Mouse (Mus musculus) right cerebral cortex, postnatal 10 days (tissue): ENCODE measurements at regions not wholly inside any gene's neighbourhood (a gene's known extent, or its start where the extent isn't known, plus 50 kb on each side); places are given as distances from the start of the nearest gene placed in this dataset.

Experiments
- DNase-seq, 2 experiments: peaks; one replicate each; pipeline ENCODE4 v3.0.0; 2021; ENCODE audit warnings: low spot score in 2 of 2

GRCm38 (mm10) chr14:103937700-103938099 lies 93.5 kb upstream of the Ednrb start:
- DNase-seq, result no peak

- DNase-seq, result no peak
Observed at GRCm38 (mm10) chr14:103933813-103934212, 89.6 kb upstream of the Ednrb start.

GRCm38 (mm10) chr14:103932170-103932569 lies 88.0 kb upstream of the Ednrb start:
- no peak for DNase-seq

GRCm38 (mm10) chr14:103929734-103930364 lies 85.6 kb upstream of the Ednrb start:
- DNase-seq, result no peak

- DNase-seq, result no peak
Observed at GRCm38 (mm10) chr14:103929155-103929729, 85.0 kb upstream of the Ednrb start.

GRCm38 (mm10) chr14:103920169-103920568 lies 76.0 kb upstream of the Ednrb start:
- no peak for DNase-seq

GRCm38 (mm10) chr14:103919380-103919779 lies 75.2 kb upstream of the Ednrb start:
- no peak for DNase-seq

- DNase-seq, result no peak
Observed at GRCm38 (mm10) chr14:103913453-103913852, 69.3 kb upstream of the Ednrb start.

GRCm38 (mm10) chr14:103911707-103912106 lies 67.5 kb upstream of the Ednrb start:
- DNase-seq, result no peak

GRCm38 (mm10) chr14:103911280-103911679 lies 67.1 kb upstream of the Ednrb start:
- no peak for DNase-seq

- DNase-seq, result no peak
Observed at GRCm38 (mm10) chr14:103906417-103907070, 62.3 kb upstream of the Ednrb start.

GRCm38 (mm10) chr14:103900817-103901216 lies 56.6 kb upstream of the Ednrb start:
- no peak for DNase-seq

- DNase-seq, result peak; percentile 34 to 54
Observed at GRCm38 (mm10) chr14:103899111-103899814, 55.1 kb upstream of the Ednrb start.

GRCm38 (mm10) chr14:103898689-103899088 lies 54.5 kb upstream of the Ednrb start:
- DNase-seq, result peak in 1 of 2 experiments; percentile 27

GRCm38 (mm10) chr14:103895261-103895660 lies 51.1 kb upstream of the Ednrb start:
- no peak for DNase-seq
